Mouse (Mus musculus) G1E (cell line): Measurements from ENCODE around the gene Gck. TPM values are rescaled to one million over a fixed set of nuclear protein-coding genes. Genes with fewer than 3 reads are reported as not detected.

ENCODE experiments used
- ATAC-seq: 2 replicates; pipeline ENCODE4 v1.8.0; 2016; ENCODE audit warnings: mild to moderate bottlenecking; ENCODE audit not compliant: insufficient number of reproducible peaks, poor library complexity, low FRiP score, severe bottlenecking; ENCODE audit errors: extremely low read depth
- DNase-seq: peaks from one replicate; pipeline ENCODE4 v3.0.0; 2012; ENCODE audit warnings: low spot score
- H3K27me3 ChIP-seq: 2 replicates; pipeline ENCODE4 v1.6.1; 2012; ENCODE audit warnings: mild to moderate bottlenecking, low read length, inconsistent platforms; ENCODE audit not compliant: insufficient read depth
- H3K36me3 ChIP-seq: replicated peaks from 2 replicates; pipeline ENCODE3; 2012; ENCODE audit warnings: mild to moderate bottlenecking, inconsistent platforms
- H3K4me1 ChIP-seq: 2 replicates; pipeline ENCODE4 v1.6.1; 2012; ENCODE audit warnings: low read depth, low read length, inconsistent platforms, mixed read lengths; ENCODE audit not compliant: insufficient read depth
- H3K4me3 ChIP-seq: 2 replicates; pipeline ENCODE4 v1.5.1; 2012; ENCODE audit warnings: low read depth, mild to moderate bottlenecking, inconsistent platforms, low read length, moderate library complexity, mixed read lengths
- H3K9me3 ChIP-seq: replicated peaks from 2 replicates; pipeline ENCODE4 v1.6.1; 2012; ENCODE audit warnings: inconsistent platforms
- CTCF ChIP-seq: IDR thresholded peaks from 2 replicates; pipeline ENCODE4 v1.5.1; 2012; ENCODE audit warnings: low read depth, low read length, inconsistent platforms, mixed read lengths
- GATA1 ChIP-seq: IDR thresholded peaks from 2 replicates; pipeline ENCODE4 v1.6.1; 2012; ENCODE audit warnings: borderline replicate concordance, low read length, inconsistent platforms, mixed read lengths
- GATA2 ChIP-seq: IDR thresholded peaks from 2 replicates; pipeline ENCODE4 v1.6.1; 2012; ENCODE audit warnings: low read depth, low read length, inconsistent platforms, borderline replicate concordance
- POLR2AphosphoS5 ChIP-seq: IDR thresholded peaks from 2 replicates; pipeline ENCODE4 v1.6.1; 2012; ENCODE audit warnings: low read depth, low read length, inconsistent platforms; ENCODE audit not compliant: insufficient replicate concordance
- TAL1 ChIP-seq: conservative IDR thresholded peaks from 2 replicates; pipeline ENCODE4 v1.6.1; 2012; ENCODE audit warnings: low read depth, low read length, inconsistent platforms, mixed read lengths
- polyA plus RNA-seq: library from polyadenylated mRNA; stranded (reverse); fragments of >175 nt; gene quantifications from 2 replicates; pipeline ENCODE4 v1.2.3, GENCODE M21; 2012
- total RNA-seq, 2 experiments: library from RNA; stranded (forward) in 1 of 2; stranded (reverse) in 1 of 2; fragments of 200-1000 nt in 1 of 2; fragments of >200 nt in 1 of 2; fragmentation: Nextera tagmentation in 1 of 2; gene quantifications; 2 replicates each; pipeline ENCODE4 v1.2.3; 2014 to 2017

The Gck gene
- total and polyA plus RNA-seq, 3 experiments, result 0.11 TPM; not detected in 2

- no peaks in the 10 kb centered on the region for H3K36me3 ChIP-seq
- no peak for ATAC-seq
- no peaks in the 10 kb centered on the region for H3K4me1 ChIP-seq
- DNase-seq, result no peak
- no peak overlapping the region for H3K4me3 ChIP-seq
- H3K27me3 ChIP-seq, result peaks cover 4% of the 10 kb centered on the region
- TF ChIP-seq GATA1 (no peak), TAL1 (no peak), CTCF (no peak), POLR2AphosphoS5 (no peak), GATA2 (no peak)
- H3K9me3 ChIP-seq, result no peaks in the 10 kb centered on the region
These were observed 19.3 kb downstream of the Gck start for GRCm38 (mm10) chr11:5930578-5930977.

- Histone ChIP-seq H3K4me1 (no peaks in the 10 kb centered on the region), H3K4me3 (no peak overlapping the region), H3K9me3 (no peaks in the 10 kb centered on the region), H3K36me3 (no peaks in the 10 kb centered on the region), H3K27me3 (peaks cover 6% of the 10 kb centered on the region)
- no peak for DNase-seq
- no peak for ATAC-seq
- TF ChIP-seq GATA1 (no peak), POLR2AphosphoS5 (no peak), TAL1 (no peak), CTCF (no peak), GATA2 (no peak)
These were observed 23.1 kb downstream of the Gck start for GRCm38 (mm10) chr11:5926696-5927220.

- H3K36me3 ChIP-seq, result no peaks in the 10 kb centered on the region
- TF ChIP-seq POLR2AphosphoS5, result no peak
- no peak for TF ChIP-seq GATA1
- no peak for TF ChIP-seq CTCF
- no peak for TF ChIP-seq TAL1
- no peak for TF ChIP-seq GATA2
- H3K9me3 ChIP-seq, result no peaks in the 10 kb centered on the region
- ATAC-seq, result no peak
- no peak overlapping the region for H3K4me3 ChIP-seq
- H3K27me3 ChIP-seq, result peaks cover 2% of the 10 kb centered on the region; the same call in 1 of the 2 replicates
- no peak for DNase-seq
- no peaks in the 10 kb centered on the region; the same call in 1 of the 2 replicates for H3K4me1 ChIP-seq
These were observed 25.2 kb downstream of the Gck start for GRCm38 (mm10) chr11:5924699-5925098.

GRCm38 (mm10) chr11:5920323-5920960 is 29.4 kb downstream of the Gck start:
- ATAC-seq (no peak), DNase-seq (no peak)
- Histone ChIP-seq H3K4me1 (peaks cover 4% of the 10 kb centered on the region), H3K27me3 (peaks cover 7% of the 10 kb centered on the region), H3K9me3 (no peaks in the 10 kb centered on the region), H3K4me3 (no peak overlapping the region), H3K36me3 (no peaks in the 10 kb centered on the region)
- no peak for TF ChIP-seq TAL1
- no peak for TF ChIP-seq GATA1
- TF ChIP-seq POLR2AphosphoS5, result no peak
- no peak for TF ChIP-seq CTCF
- no peak for TF ChIP-seq GATA2

GRCm38 (mm10) chr11:5919606-5920005 is 30.3 kb downstream of the Gck start:
- no peak for DNase-seq
- Histone ChIP-seq H3K9me3 (no peaks in the 10 kb centered on the region), H3K4me1 (peaks cover 4% of the 10 kb centered on the region), H3K4me3 (no peak overlapping the region), H3K27me3 (peaks cover 5% of the 10 kb centered on the region; the same call in 1 of the 2 replicates), H3K36me3 (no peaks in the 10 kb centered on the region)
- no peak for ATAC-seq
- TF ChIP-seq GATA1 (no peak), GATA2 (no peak), TAL1 (no peak), CTCF (no peak), POLR2AphosphoS5 (no peak)

- no peak overlapping the region for H3K4me3 ChIP-seq
- no peaks in the 10 kb centered on the region for H3K9me3 ChIP-seq
- no peak for TF ChIP-seq CTCF
- TF ChIP-seq POLR2AphosphoS5, result no peak
- no peak for TF ChIP-seq GATA1
- TF ChIP-seq GATA2, result no peak
- TF ChIP-seq TAL1, result no peak
- ATAC-seq, result no peak
- peaks cover 9% of the 10 kb centered on the region for H3K27me3 ChIP-seq
- H3K4me1 ChIP-seq, result peaks cover 4% of the 10 kb centered on the region
- no peaks in the 10 kb centered on the region for H3K36me3 ChIP-seq
- no peak for DNase-seq
These were observed 31.8 kb downstream of the Gck start for GRCm38 (mm10) chr11:5918111-5918510.
